Mouse (Mus musculus) testis, postnatal 10 days (tissue): Measurements from ENCODE around the gene Acot11.
"Not testable (repeated sequence)": the region's sequence is repeated elsewhere in the genome, so short reads cannot be mapped to it uniquely, and the experiment has no call there.

ENCODE experiments used
- DNase-seq: peaks from one replicate; pipeline ENCODE4 v3.0.0; 2021; ENCODE audit warnings: low spot score

Acot11 gene

GRCm38 (mm10) chr4:106776998-106777397, 27.8 kb downstream of the Acot11 start:
- no peak for DNase-seq

- not testable (repeated sequence) for DNase-seq
Measured at GRCm38 (mm10) chr4:106775767-106776166, 29.0 kb downstream of the Acot11 start.

GRCm38 (mm10) chr4:106772558-106772957, 32.2 kb downstream of the Acot11 start:
- no peak for DNase-seq

- no peak for DNase-seq
Measured at GRCm38 (mm10) chr4:106769306-106769705, 35.5 kb downstream of the Acot11 start.

- DNase-seq = no peak
Measured at GRCm38 (mm10) chr4:106764166-106764565, 40.6 kb downstream of the Acot11 start.

GRCm38 (mm10) chr4:106751726-106752125, 53.1 kb downstream of the Acot11 start:
- DNase-seq = no peak

- peak; percentile 79 for DNase-seq
Measured at GRCm38 (mm10) chr4:106749699-106750098, 55.1 kb downstream of the Acot11 start.

GRCm38 (mm10) chr4:106747001-106747580, 57.7 kb downstream of the Acot11 start:
- DNase-seq = no peak

GRCm38 (mm10) chr4:106745862-106746261, 58.9 kb downstream of the Acot11 start:
- no peak for DNase-seq

- DNase-seq = no peak
Measured at GRCm38 (mm10) chr4:106737904-106738303, 66.9 kb downstream of the Acot11 start.

- not testable (repeated sequence) for DNase-seq
Measured at GRCm38 (mm10) chr4:106736884-106737283, 67.9 kb downstream of the Acot11 start.

GRCm38 (mm10) chr4:106733636-106734035, 71.2 kb downstream of the Acot11 start, which contains the start of gene Fam151a:
Gene Fam151a, plus strand, starts transcription at chr4:106733889.
- DNase-seq = no peak

- no peak for DNase-seq
Measured at GRCm38 (mm10) chr4:106730814-106731213, 74.0 kb downstream of the Acot11 start, which contains the start of gene Mroh7. Gene Mroh7, minus strand, starts transcription at chr4:106730925.

GRCm38 (mm10) chr4:106720631-106721030, 84.2 kb downstream of the Acot11 start:
- DNase-seq = no peak

- no peak for DNase-seq
Measured at GRCm38 (mm10) chr4:106713622-106714021, 91.2 kb downstream of the Acot11 start.

- DNase-seq = peak; percentile 94
Measured at GRCm38 (mm10) chr4:106708408-106708807, 96.4 kb downstream of the Acot11 start.

GRCm38 (mm10) chr4:106707957-106708356, 96.8 kb downstream of the Acot11 start:
- no peak for DNase-seq

- DNase-seq = no peak
Measured at GRCm38 (mm10) chr4:106705096-106705665, 99.6 kb downstream of the Acot11 start.

- no peak for DNase-seq
Measured at GRCm38 (mm10) chr4:106704416-106704815, 100.4 kb downstream of the Acot11 start.

GRCm38 (mm10) chr4:106703956-106704355, 100.8 kb downstream of the Acot11 start:
- no peak for DNase-seq

- no peak for DNase-seq
Measured at GRCm38 (mm10) chr4:106700798-106701197, 104.0 kb downstream of the Acot11 start.

- DNase-seq = no peak
Measured at GRCm38 (mm10) chr4:106699989-106700388, 104.8 kb downstream of the Acot11 start.
